Mouse (Mus musculus): ENCODE results near the gene Sema4d. TPM values are rescaled to one million over a fixed set of nuclear protein-coding genes. Genes with fewer than 3 reads are reported as not detected.

Gene Sema4d
- total and polyA plus RNA-seq, 3 experiments = 6.9 to 20.3 TPM; not detected in 1

DNA sequence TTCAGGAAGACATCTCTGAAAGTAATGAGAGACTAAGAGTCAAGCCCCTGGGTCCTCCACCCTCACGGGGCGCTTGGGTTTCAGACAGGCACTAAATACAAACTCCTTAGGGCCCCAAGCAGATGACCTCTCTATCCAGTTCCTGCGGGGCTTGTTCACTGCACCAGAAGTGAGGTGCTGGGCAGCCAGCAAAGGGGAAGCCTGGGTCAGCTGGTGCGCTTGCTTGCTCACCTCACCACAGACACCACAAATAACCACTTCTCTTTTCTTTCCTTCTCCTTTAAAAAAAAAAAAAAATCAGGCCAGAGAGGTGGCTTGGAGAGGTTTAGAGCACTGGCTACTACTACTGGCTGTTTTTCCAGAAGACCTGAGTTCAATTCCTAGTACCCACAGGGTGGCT is 59.0 kb downstream of the Sema4d start:
- Histone ChIP-seq H3K9me3 (replicated peaks; ENCODE audit: insufficient read depth, low read length) (no peaks in the 10 kb centered on the region), H3K4me3 (ENCODE audit: control insufficient read depth in 1 of 2, insufficient read depth in 1 of 2, low read depth in 2 of 2, low read length in 2 of 2) (no peak overlapping the region), H3K9ac (ENCODE audit: control insufficient read depth, low read depth, low read length, poor library complexity, severe bottlenecking) (peak overlapping the region; percentile 88), H3K4me1 (ENCODE audit: control insufficient read depth in 1 of 2, insufficient read depth in 2 of 2, low read length in 2 of 2) (peaks cover 16 to 56% of the 10 kb centered on the region in 2 experiments), H3K27me3 (ENCODE audit: control insufficient read depth in 1 of 2, insufficient read depth in 2 of 2, low read length in 2 of 2) (no peaks in the 10 kb centered on the region), H3K36me3 (ENCODE audit: control insufficient read depth in 1 of 2, insufficient read depth in 2 of 2, low read length in 2 of 2) (peaks cover 0 to 35% of the 10 kb centered on the region in 2 experiments; a peak in 3 of 4 replicates), H3K79me2 (ENCODE audit: control insufficient read depth, insufficient read depth, low read length, poor library complexity) (peaks cover 13% of the 10 kb centered on the region), H3K27ac (ENCODE audit: control insufficient read depth, low read depth, low read length) (peak overlapping the region; percentile 99)
- peak; percentile 85 for DNase-seq (ENCODE audit: low read depth, low spot score)
- TF ChIP-seq EP300 (IDR thresholded peaks at IDR 0.05; ENCODE audit: low read depth in 1 of 2, low read length in 2 of 2) (peak; percentile 73 to 84), ZC3H11A (IDR thresholded peaks at IDR 0.05; ENCODE audit: low read depth, low read length) (no peak), MYB (IDR thresholded peaks at IDR 0.05; ENCODE audit: low read depth, low read length) (0 out of 2 replicates have a peak, but pooled peaks have one; percentile 14), JUND (IDR thresholded peaks at IDR 0.05; ENCODE audit: low read depth, low read length) (0 out of 2 replicates have a peak, but pooled peaks have one; percentile 17), MXI1 (IDR thresholded peaks at IDR 0.05; ENCODE audit: low read depth, low read length) (peak; percentile 54; the same call in 1 of the 2 replicates), TCF12 (IDR thresholded peaks at IDR 0.05; ENCODE audit: low read depth, low read length) (peak; percentile 34; the same call in 1 of the 2 replicates), RCOR1 (IDR thresholded peaks at IDR 0.05; ENCODE audit: low read depth, low read length) (peak; percentile 83), ELF1 (IDR thresholded peaks at IDR 0.05; ENCODE audit: low read depth, low read length) (peak; percentile 31; the same call in 1 of the 2 replicates), MAZ (IDR thresholded peaks at IDR 0.05; ENCODE audit: low read depth, low read length) (peak; percentile 63; the same call in 1 of the 2 replicates), MYC (IDR thresholded peaks at IDR 0.05; ENCODE audit: low read depth, low read length) (no peak), ZNF384 (IDR thresholded peaks at IDR 0.05; ENCODE audit: low read depth, low read length) (peak; percentile 99), SMC3 (IDR thresholded peaks at IDR 0.05; ENCODE audit: low read depth, low read length) (no peak), NELFE (IDR thresholded peaks at IDR 0.05; ENCODE audit: low read depth, low read length) (0 out of 2 replicates have a peak, but pooled peaks have one; percentile 13), USF1 (IDR thresholded peaks at IDR 0.05; ENCODE audit: low read depth, low read length) (peak; percentile 75), MAFK (IDR thresholded peaks at IDR 0.05; ENCODE audit: borderline replicate concordance, low read depth, low read length) (no peak), HCFC1 (IDR thresholded peaks at IDR 0.05; ENCODE audit: low read depth, low read length) (0 out of 2 replicates have a peak, but pooled peaks have one; percentile 44), ZKSCAN1 (IDR thresholded peaks at IDR 0.05; ENCODE audit: low read depth, low read length) (peak; percentile 55; the same call in 1 of the 2 replicates), ETS1 (IDR thresholded peaks at IDR 0.05; ENCODE audit: low read depth, low read length) (peak; percentile 97), SIN3A (IDR thresholded peaks at IDR 0.05; ENCODE audit: low read length) (peak; percentile 77), TBP (IDR thresholded peaks at IDR 0.05; ENCODE audit: low read depth, low read length) (0 out of 2 replicates have a peak, but pooled peaks have one; percentile 33)
